Mouse (Mus musculus): ENCODE measurements at regions not wholly inside any gene's neighbourhood (a gene's known extent, or its start where the extent isn't known, plus 50 kb on each side); places are given as distances from the start of the nearest gene placed in this dataset.
"Not testable (repeated sequence)": the region's sequence is repeated elsewhere in the genome, so short reads cannot be mapped to it uniquely, and the experiment has no call there.

- not testable (repeated sequence) for H3K9ac ChIP-seq; DNase-seq; H3K36me3 ChIP-seq (ENCODE audit: insufficient read depth); H3K9me3 ChIP-seq (ENCODE audit: low read depth, low read length); H3K4me1 ChIP-seq (ENCODE audit: insufficient read depth); H3K4me3 ChIP-seq (ENCODE audit: low read depth, low read length); H3K27ac ChIP-seq (ENCODE audit: low read depth); ATAC-seq (ENCODE audit: insufficient read depth); H3K4me2 ChIP-seq; H3K27me3 ChIP-seq (ENCODE audit: insufficient read depth, low read length)
- 95% methylated on average over 16 of the region's 16 CpGs for WGBS
Observed at GRCm38 (mm10) chr8:118209301-118209700, 74.2 kb upstream of the Cdh13 start.

- no peaks in the 10 kb centered on the region for H3K4me1 ChIP-seq (ENCODE audit: insufficient read depth)
- no peak overlapping the region for H3K9ac ChIP-seq
- TF ChIP-seq CTCF (IDR thresholded peaks at IDR 0.05; ENCODE audit: low read depth): no peak
- no peak for DNase-seq
- H3K27ac ChIP-seq (ENCODE audit: low read depth): no peak overlapping the region
- no peak for ATAC-seq (ENCODE audit: insufficient read depth)
- H3K4me2 ChIP-seq: no peak overlapping the region
- no peaks in the 10 kb centered on the region for H3K36me3 ChIP-seq (ENCODE audit: insufficient read depth)
- H3K27me3 ChIP-seq (ENCODE audit: insufficient read depth, low read length): no peaks in the 10 kb centered on the region
- no peak overlapping the region for H3K4me3 ChIP-seq (ENCODE audit: low read depth, low read length)
- H3K9me3 ChIP-seq (ENCODE audit: low read depth, low read length): no peaks in the 10 kb centered on the region
- 60% methylated on average over 6 of the region's 6 CpGs for WGBS
Observed at GRCm38 (mm10) chr8:118190866-118191265, 92.7 kb upstream of the Cdh13 start.

GRCm38 (mm10) chr8:118189226-118189625 lies 94.3 kb upstream of the Cdh13 start:
- no peak overlapping the region for H3K4me2 ChIP-seq
- no peak for TF ChIP-seq CTCF (IDR thresholded peaks at IDR 0.05; ENCODE audit: low read depth)
- no peaks in the 10 kb centered on the region for H3K9me3 ChIP-seq (ENCODE audit: low read depth, low read length)
- no peaks in the 10 kb centered on the region for H3K36me3 ChIP-seq (ENCODE audit: insufficient read depth)
- H3K27me3 ChIP-seq (ENCODE audit: insufficient read depth, low read length): no peaks in the 10 kb centered on the region
- no peak overlapping the region for H3K4me3 ChIP-seq (ENCODE audit: low read depth, low read length)
- ATAC-seq (ENCODE audit: insufficient read depth): no peak
- WGBS: 77% methylated on average over 15 of the region's 15 CpGs
- H3K4me1 ChIP-seq (ENCODE audit: insufficient read depth): no peaks in the 10 kb centered on the region
- no peak overlapping the region for H3K9ac ChIP-seq
- no peak for DNase-seq
- no peak overlapping the region for H3K27ac ChIP-seq (ENCODE audit: low read depth)

GRCm38 (mm10) chr8:118169001-118169413 lies 114.5 kb upstream of the Cdh13 start:
- Histone ChIP-seq H3K9me3 (ENCODE audit: low read depth, low read length) (no peaks in the 10 kb centered on the region), H3K9ac (no peak overlapping the region), H3K4me1 (ENCODE audit: insufficient read depth) (no peaks in the 10 kb centered on the region), H3K4me2 (no peak overlapping the region), H3K27me3 (ENCODE audit: insufficient read depth, low read length) (no peaks in the 10 kb centered on the region), H3K4me3 (ENCODE audit: low read depth, low read length) (no peak overlapping the region), H3K27ac (ENCODE audit: low read depth) (no peak overlapping the region), H3K36me3 (ENCODE audit: insufficient read depth) (no peaks in the 10 kb centered on the region)
- WGBS: 24% methylated on average over 7 of the region's 7 CpGs
- ATAC-seq (ENCODE audit: insufficient read depth) (no peak), DNase-seq (peak; percentile 15)
- peak; percentile 28; the same call in 1 of the 2 replicates for TF ChIP-seq CTCF (IDR thresholded peaks at IDR 0.05; ENCODE audit: low read depth)

- 48% methylated on average over 10 of the region's 10 CpGs for WGBS
- Histone ChIP-seq H3K4me3 (ENCODE audit: low read depth, low read length) (no peak overlapping the region), H3K9me3 (ENCODE audit: low read depth, low read length) (no peaks in the 10 kb centered on the region), H3K27ac (ENCODE audit: low read depth) (no peak overlapping the region), H3K4me1 (ENCODE audit: insufficient read depth) (no peaks in the 10 kb centered on the region), H3K36me3 (ENCODE audit: insufficient read depth) (no peaks in the 10 kb centered on the region), H3K4me2 (no peak overlapping the region), H3K9ac (no peak overlapping the region), H3K27me3 (ENCODE audit: insufficient read depth, low read length) (no peaks in the 10 kb centered on the region)
- TF ChIP-seq CTCF (IDR thresholded peaks at IDR 0.05; ENCODE audit: low read depth): no peak
- DNase-seq (peak; percentile 5), ATAC-seq (ENCODE audit: insufficient read depth) (0 out of 2 replicates have a peak, but pooled peaks have one; percentile 47)
Observed at GRCm38 (mm10) chr8:118162171-118162570, 121.4 kb upstream of the Cdh13 start.

DNA sequence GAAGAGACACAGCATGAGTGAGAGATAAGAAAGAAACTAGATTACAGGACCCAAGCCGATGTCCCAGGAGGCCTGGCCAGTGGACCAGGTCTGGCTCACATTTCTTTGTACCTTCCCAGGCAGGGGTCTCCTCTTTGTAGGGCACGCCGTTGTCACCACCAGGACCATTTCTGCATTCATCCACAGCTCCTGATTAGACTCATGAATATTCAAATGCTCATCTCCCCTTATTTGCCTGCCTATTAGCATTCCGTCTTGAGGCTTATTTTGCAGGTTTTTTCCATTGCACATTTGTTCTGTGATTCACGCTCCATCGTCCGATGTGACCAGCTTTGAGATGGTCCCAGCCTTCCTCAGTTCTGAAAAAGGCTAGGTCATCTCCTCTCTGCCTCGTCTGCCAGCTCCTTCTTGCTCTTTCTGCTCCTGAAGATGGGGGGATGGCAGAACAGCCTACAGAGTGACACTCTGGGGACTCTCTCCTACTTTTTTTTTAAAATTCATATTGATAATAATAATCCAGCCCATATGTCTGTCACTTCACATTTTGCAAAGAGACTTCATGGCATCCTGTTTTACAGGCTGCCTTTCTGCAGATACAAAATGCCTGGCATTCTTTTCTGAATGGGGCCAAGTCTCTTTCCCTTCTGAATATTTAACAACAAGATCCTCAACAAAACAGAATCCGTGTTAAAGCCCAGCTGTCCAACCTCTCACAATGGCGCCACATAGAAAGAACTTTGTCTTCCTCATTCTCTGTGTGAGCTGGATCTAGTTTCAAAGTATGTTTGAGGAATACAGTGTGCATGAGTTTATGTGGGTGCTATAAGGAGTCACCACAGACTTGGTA lies 136.0 kb upstream of the Cdh13 start:
- Histone ChIP-seq H3K27me3 (ENCODE audit: insufficient read depth, low read length) (no peaks in the 10 kb centered on the region), H3K9me3 (ENCODE audit: low read depth, low read length) (no peaks in the 10 kb centered on the region), H3K4me3 (ENCODE audit: low read depth, low read length) (no peak overlapping the region), H3K4me1 (ENCODE audit: insufficient read depth) (no peaks in the 10 kb centered on the region), H3K9ac (no peak overlapping the region), H3K27ac (ENCODE audit: low read depth) (no peak overlapping the region), H3K36me3 (ENCODE audit: insufficient read depth) (no peaks in the 10 kb centered on the region), H3K4me2 (no peak overlapping the region)
- WGBS: 77% methylated on average over 10 of the region's 10 CpGs
- DNase-seq: no peak
- no peak for ATAC-seq (ENCODE audit: insufficient read depth)
- TF ChIP-seq CTCF (IDR thresholded peaks at IDR 0.05; ENCODE audit: low read depth): no peak

DNA sequence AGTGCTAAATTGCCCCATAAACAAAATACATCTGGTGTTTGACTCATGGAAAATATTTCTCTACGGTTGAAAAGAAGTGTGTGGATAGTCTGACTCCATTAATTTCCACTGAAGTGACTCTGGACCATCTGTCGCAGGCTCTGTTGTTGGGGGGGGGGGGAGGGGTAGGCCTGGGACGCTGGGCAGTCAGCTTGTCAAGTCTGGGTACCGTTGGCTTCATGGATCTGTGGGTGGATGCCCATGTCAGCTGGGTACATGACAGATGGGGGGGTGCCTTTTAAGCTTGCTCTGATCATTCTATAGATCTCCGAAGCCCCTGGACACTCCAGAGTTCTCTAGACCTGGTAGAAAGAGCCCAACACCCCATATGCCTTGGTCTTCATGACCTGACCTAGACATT lies 139.0 kb upstream of the Cdh13 start:
- H3K4me3 ChIP-seq (ENCODE audit: low read depth, low read length): no peak overlapping the region
- no peak for DNase-seq
- 54% methylated on average over 5 of the region's 5 CpGs for WGBS

More for the DNA sequence above, 139.0 kb upstream of the Cdh13 start:
- Histone ChIP-seq H3K27me3 (ENCODE audit: insufficient read depth, low read length) (no peaks in the 10 kb centered on the region), H3K4me1 (ENCODE audit: insufficient read depth) (no peaks in the 10 kb centered on the region), H3K9me3 (ENCODE audit: low read depth, low read length) (no peaks in the 10 kb centered on the region), H3K27ac (ENCODE audit: low read depth) (no peak overlapping the region), H3K4me2 (no peak overlapping the region), H3K9ac (no peak overlapping the region), H3K36me3 (ENCODE audit: insufficient read depth) (no peaks in the 10 kb centered on the region)
- no peak for ATAC-seq (ENCODE audit: insufficient read depth)
- TF ChIP-seq CTCF (IDR thresholded peaks at IDR 0.05; ENCODE audit: low read depth): no peak

All from lung, embryonic 14.5 days (tissue).